Mouse (Mus musculus) hematopoietic stem cell, adult 5-6 weeks (primary cell): ENCODE results near the gene Gm20422. TPM values are rescaled to one million over a fixed set of nuclear protein-coding genes. Genes with fewer than 3 reads are reported as not detected.

Experiments used
- ATAC-seq, 2 experiments: fragments of 125-278 bp in 1 of 2; replicated peaks in 1 of 2; 2 replicates each; pipeline ENCODE4 v1.8.0; 2016 to 2017; ENCODE audit warnings: inconsistent platforms in 2 of 2, mild to moderate bottlenecking in 2 of 2, moderate number of reproducible peaks in 2 of 2, low read depth in 1 of 2, moderate TSS enrichment in 1 of 2; ENCODE audit not compliant: low FRiP score in 2 of 2, poor library complexity in 2 of 2, severe bottlenecking in 2 of 2, insufficient read depth in 1 of 2, low TSS enrichment in 1 of 2
- total RNA-seq: library from RNA; stranded (forward); fragments of 172-1452, 232-1000 nt; gene quantifications from 2 replicates; pipeline ENCODE4 v1.2.3, GENCODE M21; 2017

The Gm20422 gene
- not detected in 2 replicates for total RNA-seq

DNA sequence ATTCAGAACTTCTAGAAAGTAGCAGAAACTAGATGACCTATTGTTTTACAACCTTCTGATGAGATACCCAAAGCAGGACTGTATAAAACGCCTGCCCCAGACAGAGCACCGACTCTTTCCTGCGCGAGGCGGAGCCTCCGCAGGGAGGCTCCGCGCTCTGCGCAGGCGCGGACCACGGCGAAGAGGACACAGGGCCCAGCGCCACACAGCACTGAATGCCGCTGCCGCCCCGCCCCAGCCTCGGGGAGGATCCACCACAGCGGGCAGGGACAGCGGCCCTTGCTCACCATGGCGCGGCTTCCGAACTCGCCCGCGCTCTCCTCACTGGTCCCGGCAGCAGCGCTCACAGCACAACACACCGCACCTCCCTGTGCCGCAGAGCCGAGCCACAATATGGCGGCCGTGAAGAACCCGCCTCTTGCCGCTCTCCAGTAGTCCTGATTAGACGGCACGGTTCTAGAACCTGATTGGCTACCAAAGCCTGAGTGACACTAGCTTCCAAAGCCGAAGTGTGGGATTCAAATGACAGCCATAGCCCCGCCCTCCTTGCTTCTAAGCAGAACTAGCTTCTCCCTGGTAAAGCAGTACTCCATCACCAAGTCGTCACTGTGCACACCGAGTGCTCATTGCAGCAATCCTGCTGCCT is at the start of gene Gm20422:
Gene Gm20422 (minus strand): TSS at position 384 of the 646 bp plus-strand sequence.
- ATAC-seq: peak; percentile 99 to 100

DNA sequence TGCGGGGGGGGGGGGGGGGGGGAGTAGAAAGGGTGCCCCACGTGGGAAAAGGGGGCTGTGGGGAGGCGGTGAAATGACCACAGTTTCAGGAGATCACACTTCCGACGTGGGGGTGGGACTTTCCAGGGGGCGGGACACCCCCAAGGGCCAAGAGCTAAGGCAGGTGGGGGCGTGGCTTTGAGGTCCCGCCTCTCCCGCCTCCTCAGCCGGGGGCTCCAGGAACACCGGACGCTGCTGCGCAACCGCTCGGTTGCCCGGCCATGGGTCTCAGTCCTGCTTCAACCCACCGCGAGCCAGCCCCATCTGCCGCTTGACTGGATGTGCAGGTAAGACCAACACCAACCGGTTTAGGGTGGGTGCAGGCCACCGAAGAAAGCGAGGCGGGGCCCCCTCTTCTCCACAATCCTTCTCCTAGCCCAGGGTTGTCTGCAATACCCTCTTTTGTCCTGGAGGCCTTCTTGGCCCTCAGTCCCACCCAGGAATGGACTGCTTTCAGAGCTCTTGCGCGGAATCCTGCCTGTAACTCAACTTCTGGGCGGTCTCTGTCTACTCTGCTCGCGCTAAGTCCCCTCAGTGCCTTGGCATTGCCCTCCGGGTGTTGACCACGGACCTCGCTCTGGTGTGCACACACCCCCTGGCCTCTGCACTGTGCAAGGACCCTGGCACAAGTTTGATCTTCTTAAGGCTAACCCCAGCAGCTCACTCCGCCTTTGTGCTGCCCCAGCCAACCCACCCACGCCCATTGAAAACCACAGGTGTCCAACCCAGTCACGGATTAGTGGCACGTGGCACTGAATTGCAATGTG is 47.9 kb upstream of the Gm20422 start, which contains the start of gene Lpar2:
Gene Lpar2 (plus strand): TSS at position 44 of the 806 bp plus-strand sequence.
- peak; percentile 47 to 59 for ATAC-seq

DNA sequence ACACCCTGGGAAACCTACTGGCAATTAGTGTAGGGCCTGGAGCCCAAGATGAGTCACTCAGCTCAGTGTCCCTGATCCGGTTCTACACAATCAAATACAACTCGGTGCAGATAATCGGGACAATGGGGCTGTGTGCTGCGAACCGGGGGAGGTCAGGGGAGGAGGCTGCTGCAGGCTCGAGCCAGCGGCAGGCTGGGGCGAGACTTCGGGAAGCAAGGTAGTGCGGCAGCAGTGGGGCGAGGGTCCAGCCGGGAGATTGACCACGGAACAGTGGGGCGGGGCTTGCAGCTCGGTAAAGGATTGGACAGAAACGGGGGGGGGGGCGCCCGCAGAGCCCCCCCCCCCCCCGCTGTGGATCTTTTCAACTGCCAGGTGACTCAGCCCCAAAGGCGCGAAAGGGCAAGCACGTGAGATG is 47.3 kb upstream of the Gm20422 start:
- ATAC-seq: no peak

DNA sequence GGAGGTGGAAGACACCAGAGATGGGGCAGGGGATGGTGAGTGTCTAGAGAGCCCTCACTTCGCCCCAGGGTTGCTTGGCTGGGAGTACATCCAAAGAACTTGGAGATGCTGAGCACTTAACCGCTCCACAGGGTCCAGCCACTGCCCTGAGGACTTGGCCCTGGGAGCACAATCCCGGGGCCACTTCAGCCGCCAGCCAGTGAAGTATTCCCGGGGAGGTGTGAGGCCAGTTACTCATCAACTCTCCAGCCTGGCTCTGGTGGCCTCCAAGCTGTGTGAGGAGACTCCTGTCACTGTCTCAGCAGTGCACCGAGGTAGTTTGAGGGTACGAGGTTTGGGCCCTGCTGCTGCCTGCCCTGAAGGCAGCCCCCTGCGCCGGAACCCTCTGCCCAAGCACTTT is 45.8 kb upstream of the Gm20422 start:
- no peak for ATAC-seq

DNA sequence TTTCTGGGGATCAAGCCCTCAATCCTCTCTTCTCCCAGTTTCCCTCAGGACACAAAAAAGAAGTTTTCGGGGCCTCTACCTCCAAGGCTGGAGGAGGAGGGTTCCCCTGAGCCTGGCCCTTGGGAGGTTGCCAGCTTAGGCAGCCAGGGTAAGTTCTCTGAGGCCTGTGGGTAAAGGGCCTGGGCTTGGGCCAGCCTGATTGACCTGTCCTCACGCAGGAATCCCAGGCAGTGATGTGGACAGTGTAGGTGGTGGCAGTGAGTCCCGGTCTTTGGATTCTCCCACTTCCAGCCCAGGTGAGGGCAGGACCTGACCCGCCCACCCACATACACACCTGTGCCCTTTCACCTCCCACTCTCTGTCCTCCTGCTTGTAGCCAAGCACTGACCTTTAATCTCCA is 40.7 kb upstream of the Gm20422 start:
- no peak for ATAC-seq

DNA sequence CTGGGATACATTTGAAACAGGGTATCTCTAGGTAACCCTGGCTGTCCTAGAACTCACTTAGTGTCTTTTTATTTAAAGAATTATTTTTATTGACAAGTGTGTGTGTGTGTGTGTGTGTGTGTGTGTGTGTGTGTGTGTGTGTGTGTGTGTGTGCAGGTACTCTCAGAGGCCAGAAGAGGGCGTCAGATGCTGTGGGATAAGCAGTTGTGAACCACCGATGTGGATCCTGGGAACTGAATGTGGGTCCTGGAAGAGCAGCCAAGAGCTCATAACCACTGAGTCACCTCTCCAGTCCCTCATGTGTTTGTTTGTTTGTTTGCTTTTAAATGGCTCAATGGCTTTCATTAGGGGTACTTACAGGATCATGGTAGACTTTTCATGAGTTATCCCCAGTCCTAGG is 40.2 kb upstream of the Gm20422 start:
- ATAC-seq: no peak

DNA sequence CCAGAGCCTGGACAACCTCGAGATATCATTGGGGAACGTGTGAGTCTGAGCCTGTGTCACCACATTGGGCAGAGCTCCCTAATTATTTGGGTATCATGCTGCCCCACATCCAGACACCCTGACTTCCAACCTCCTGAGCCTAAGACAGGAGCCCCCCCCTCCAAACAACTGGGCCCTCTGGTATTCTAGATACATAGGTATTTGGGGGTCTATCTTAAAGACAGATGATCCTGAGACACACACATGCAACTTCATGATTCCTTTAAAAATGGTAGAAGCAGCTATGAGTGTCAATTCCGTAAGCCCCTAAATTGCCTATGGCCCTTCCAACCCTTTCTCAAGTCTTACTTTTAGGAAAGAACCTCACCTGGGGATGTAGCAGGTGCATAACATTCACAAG is 35.1 kb upstream of the Gm20422 start:
- ATAC-seq: no peak

DNA sequence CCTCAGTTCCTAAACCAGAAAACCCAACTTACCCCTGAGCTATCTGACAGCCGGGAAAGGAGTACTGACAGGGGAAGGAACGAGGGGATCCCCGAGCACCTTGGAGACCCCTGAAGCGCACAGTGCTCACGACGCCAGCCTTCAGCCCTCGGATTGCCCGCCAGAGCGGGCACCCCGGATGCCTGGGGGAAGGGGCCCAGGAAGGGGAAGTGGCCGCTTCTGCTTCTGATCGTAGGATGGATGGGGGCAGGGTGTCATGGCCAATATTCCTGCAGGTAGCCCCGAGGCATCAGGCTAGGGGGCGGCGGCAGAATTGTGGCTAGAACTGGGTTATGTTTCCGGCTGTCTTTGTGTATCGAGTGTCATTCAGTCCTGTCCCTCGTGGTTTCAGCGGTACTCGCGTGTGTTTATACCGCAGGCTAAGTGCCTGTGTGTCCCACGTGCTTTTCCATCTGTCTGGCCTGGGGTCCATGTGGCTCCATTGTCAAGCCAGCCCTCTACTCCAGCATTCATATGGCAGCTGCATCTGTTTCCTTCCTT is 34.2 kb upstream of the Gm20422 start:
- peak; percentile 41 to 44 for ATAC-seq

DNA sequence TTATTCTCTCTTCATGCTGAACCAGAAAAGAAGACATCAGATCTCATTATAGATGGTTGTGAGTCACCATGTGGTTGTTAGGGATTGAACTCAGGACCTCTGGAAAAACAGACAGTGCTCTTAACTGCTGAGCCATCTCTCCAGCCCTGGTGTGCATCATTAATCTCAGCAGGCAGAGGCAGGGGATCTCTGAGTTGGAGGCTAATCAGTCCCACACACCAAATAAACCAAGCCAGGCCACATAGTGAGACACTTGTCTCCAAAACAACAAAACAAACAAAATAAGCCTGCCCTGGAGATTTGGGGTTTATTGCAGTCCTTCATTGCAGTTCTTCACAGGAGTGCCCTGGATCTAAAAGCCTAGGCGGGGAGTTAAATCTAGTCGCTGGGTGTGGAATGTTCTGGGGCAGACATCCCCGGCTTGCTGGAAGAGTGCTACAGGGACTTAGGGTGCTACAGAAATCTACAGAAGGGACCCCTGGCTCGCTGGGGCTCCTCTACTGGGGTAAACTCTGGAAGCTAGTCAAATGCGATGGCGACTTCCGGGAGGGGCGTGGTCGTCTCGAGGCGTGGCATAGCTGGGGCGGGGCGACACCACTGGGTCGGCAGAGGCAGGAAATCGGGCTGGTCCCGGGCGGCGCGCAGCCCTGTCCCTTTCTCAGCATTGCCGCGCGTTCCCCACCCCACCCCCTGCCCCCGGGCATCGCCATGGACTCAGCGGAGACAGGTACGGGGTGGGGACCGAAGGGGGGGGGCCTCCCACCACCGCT is 33.6 kb upstream of the Gm20422 start, which contains the start of gene Gmip:
Gene Gmip (plus strand): TSS at position 586 of the 770 bp plus-strand sequence.
- peak; percentile 90 to 96 for ATAC-seq

DNA sequence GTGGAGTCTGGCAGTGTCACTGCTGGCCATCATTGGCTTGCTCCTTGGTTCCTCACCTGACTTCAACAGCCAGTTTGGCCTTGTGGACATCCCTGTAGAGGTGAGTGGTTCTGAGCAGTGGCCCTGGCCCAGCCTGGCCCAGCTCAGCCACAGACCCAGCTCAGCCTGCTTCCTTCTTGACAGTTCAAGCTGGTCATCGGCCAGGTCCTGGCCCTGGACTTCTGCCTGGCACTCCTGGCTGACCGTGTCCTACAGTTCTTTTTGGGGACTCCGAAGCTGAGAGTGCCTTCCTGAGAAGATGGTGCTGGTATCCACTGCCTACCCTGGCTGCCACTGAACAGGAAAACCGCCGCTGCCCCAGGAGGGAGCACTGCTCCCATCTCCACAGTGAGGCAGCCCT is 32.5 kb upstream of the Gm20422 start:
- no peak for ATAC-seq

DNA sequence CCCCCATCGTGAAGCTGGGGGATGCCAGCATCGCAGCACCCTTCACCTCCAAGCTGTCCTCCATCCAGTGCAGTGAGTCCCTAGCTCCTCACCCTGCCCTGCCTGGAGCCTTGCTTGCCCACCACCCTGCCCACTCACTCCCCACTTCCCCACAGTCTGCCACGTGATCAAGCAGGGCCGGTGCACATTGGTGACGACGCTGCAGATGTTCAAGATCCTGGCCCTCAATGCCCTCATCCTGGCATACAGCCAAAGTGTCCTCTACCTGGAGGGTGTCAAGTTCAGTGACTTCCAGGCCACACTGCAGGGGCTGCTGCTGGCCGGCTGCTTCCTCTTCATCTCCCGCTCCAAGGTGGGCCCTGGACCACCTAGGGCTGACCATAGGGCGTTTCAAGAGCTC is 30.8 kb upstream of the Gm20422 start:
- no peak for ATAC-seq

DNA sequence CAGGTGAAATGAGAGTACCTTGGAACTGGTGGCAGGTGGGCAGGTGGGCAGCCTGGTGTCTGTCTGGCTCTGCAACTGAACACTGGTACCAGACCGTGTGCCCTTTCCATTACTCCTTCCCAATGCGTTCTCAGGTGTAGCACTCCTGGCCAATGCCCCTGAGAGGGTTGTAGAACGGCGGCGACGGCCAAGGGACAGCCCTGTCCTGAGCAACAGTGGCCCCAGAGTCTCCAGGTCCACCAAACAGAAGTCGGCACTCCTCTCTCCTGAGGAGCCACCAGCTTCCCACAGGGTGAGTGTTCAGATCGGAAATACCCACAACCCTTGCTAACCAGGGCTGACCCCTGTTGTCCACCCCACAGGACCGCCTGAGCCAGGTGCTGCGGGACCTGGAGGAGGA is 30.4 kb upstream of the Gm20422 start:
- ATAC-seq: no peak

DNA sequence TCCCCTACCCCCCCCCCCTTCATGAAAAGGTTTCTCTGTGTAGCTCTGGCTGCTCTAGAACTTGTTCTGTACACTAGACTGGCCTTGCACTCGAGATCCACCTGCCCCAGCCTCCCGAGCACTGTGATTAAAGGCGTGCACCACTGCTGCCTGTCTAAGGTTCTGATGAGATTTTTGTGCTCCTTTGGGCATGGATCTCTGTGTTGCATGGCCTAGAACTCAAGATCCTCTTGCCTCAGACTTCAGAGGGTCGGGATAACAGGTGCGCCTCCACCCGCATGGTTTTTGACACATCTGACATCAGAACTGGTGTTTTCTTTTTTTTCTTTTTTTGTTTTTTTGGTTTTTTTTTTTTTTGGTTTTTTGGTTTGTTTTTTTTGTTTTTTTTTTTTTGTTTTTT is 29.9 kb upstream of the Gm20422 start:
- ATAC-seq: no peak

DNA sequence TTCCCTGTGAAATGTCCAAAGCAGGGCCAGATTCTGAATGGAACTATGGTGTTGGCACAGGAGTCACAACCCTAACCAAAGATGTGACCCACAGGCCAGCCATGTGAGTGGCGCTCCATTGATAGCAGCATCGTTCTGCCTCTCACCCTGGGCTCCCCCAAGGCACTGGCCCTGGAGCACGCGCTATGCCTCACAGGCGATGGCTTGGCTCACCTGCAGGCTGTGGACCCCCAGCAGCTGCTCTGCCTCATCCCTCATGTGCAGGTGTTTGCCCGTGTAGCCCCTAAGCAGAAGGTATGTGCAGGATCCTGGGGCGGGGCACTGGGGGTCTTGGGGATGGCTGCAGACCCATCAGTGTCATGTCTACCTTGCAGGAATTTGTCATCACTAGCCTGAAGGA is 28.7 kb upstream of the Gm20422 start:
- no peak for ATAC-seq

DNA sequence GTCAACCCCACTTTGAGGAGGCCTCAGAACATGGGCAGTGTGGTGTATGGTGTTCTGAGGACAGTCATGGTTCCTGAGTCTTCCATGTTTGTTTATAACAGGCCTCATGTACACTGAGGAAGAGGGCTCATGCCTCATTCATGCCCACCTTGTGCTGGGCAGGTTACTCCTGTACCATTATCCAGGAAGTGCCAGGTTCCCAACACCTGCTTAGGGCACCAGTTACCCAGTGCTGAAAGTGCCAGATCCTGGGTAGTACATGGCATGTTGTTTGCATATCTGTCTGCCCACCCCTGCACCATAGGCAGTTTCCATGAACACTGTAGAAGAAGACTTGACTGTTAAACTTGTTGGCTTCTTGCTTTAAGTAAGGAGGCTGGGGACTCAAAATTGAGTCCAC is 27.5 kb upstream of the Gm20422 start:
- ATAC-seq: no peak

DNA sequence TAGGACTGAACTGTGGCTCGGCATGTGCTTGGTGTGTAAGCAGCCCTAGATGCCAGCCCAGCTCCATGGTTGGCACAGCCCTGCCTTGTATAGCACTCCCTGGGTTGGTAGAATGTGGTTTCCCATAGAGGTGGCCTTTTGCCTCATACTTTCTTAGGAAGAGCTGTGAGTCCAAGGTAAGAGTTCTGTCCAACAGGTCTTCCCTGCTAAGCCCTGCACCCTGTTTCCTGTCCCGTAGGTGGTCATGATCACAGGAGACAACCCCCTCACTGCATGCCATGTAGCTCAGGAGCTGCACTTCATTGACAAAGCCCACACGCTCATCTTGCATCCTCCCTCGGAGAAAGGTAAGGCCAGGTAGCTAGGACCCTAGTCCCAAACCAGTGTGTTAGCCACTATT is 27.1 kb upstream of the Gm20422 start:
- ATAC-seq: no peak

DNA sequence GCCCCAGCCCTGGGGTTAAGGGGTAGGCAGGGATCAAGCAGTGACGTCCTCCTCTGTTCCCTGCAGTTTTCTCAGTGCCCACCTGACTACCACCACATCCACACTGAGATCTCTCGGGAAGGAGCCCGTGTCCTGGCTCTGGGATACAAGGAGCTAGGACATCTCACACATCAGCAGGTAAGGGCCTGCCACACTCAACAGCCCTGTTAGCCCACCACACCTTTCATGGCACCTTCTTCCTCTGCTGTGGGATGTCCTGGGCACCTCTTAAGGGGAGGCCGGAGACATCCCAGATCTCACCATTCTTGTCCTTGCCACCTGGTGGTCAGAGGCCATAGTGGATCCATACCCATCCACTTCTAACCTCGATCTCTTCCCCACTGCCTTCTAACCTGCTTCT is 25.3 kb upstream of the Gm20422 start:
- ATAC-seq: no peak

DNA sequence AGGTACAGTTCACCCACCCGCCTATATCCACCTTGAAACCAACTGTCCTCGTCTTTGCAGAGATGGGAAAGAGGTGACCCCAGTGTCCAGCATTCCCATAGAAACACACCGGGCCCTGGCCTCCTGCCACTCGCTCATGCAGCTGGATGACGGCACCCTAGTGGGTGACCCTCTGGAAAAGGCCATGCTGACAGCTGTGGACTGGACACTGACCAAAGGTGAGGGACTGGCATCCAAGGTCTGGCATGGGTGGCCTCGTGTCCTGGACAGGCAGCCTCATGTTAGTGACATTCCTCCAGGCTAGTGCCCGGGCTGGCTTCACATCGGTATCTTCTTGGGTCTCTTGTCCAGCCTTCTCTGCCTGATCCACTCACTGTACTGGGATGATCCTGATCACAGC is 24.6 kb upstream of the Gm20422 start:
- ATAC-seq: no peak
